ENCODE assay signal across 8 mouse cellular contexts in genomic region chr8:84147324-84147766, GRCm38 (mm10). TPM values are rescaled to one million over a fixed set of nuclear protein-coding genes. Genes with fewer than 3 reads are reported as not detected.
DNase-seq lines count a peak whose midpoint lies in the region; ATAC-seq and TF ChIP-seq lines count a peak whose summit lies in the region.

No protein-coding gene starts in this region.

- peak overlapping the region; percentile 69 for H3K4me3 ChIP-seq in heart, postnatal 0 days (ENCODE audit: low read depth, low read length)
- H3K4me3 ChIP-seq in cortical plate, adult 2 months (ENCODE audit: insufficient read depth, low read length): peak overlapping the region; percentile 59
- H3K4me3 ChIP-seq in liver, postnatal 0 days (ENCODE audit: low read depth, low read length): peak overlapping the region; percentile 83
- peak overlapping the region; percentile 63 for H3K4me3 ChIP-seq in neural tube, embryonic 15.5 days (replicated peaks)

- H3K4me1 ChIP-seq in heart, postnatal 0 days (ENCODE audit: control insufficient read depth, insufficient read depth): peaks cover 17% of the 10 kb centered on the region
- H3K4me1 ChIP-seq in cortical plate, adult 2 months (ENCODE audit: control insufficient read depth, insufficient read depth, low read length): peaks cover 5% of the 10 kb centered on the region
- H3K4me1 ChIP-seq in liver, postnatal 0 days (ENCODE audit: insufficient read depth): peaks cover 22% of the 10 kb centered on the region
- peaks cover 28% of the 10 kb centered on the region for H3K4me1 ChIP-seq in neural tube, embryonic 15.5 days

- WGBS in heart, postnatal 0 days: 8% methylated on average over 14 of the region's 14 CpGs
- 5% methylated on average over 14 of the region's 14 CpGs for WGBS in liver, postnatal 0 days (ENCODE audit: insufficient replicate concordance)
- WGBS in neural tube, embryonic 15.5 days: 13% methylated on average over 14 of the region's 14 CpGs

- no peak overlapping the region for H3K27ac ChIP-seq in heart, postnatal 0 days (ENCODE audit: low read depth)
- no peak overlapping the region for H3K27ac ChIP-seq in cortical plate, adult 2 months (ENCODE audit: insufficient read depth, low read length)
- H3K27ac ChIP-seq in liver, postnatal 0 days (ENCODE audit: low read depth): no peak overlapping the region
- H3K27ac ChIP-seq in neural tube, embryonic 15.5 days (replicated peaks): peak overlapping the region; percentile 67; the same call in 1 of the 2 replicates

- TF ChIP-seq POLR2A in cortical plate, adult 2 months (IDR thresholded peaks at IDR 0.05; ENCODE audit: extremely low read depth, insufficient read depth, low read length): no peak

- peaks cover 17% of the 10 kb centered on the region for H3K36me3 ChIP-seq in heart, postnatal 0 days (replicated peaks; ENCODE audit: control insufficient read depth, insufficient read depth, low read length)
- peaks cover 22% of the 10 kb centered on the region for H3K36me3 ChIP-seq in liver, postnatal 0 days (replicated peaks; ENCODE audit: insufficient read depth, low read length)
- peaks cover 30% of the 10 kb centered on the region for H3K36me3 ChIP-seq in neural tube, embryonic 15.5 days

- no peak for TF ChIP-seq EP300 in heart, postnatal 0 days (IDR thresholded peaks at IDR 0.05; ENCODE audit: low read depth)
- no peak for TF ChIP-seq EP300 in liver, postnatal 0 days (IDR thresholded peaks at IDR 0.05; ENCODE audit: low read depth)

- H3K4me2 ChIP-seq in heart, postnatal 0 days (ENCODE audit: low read depth, low read length): peak overlapping the region; percentile 94
- H3K4me2 ChIP-seq in liver, postnatal 0 days (ENCODE audit: low read depth, low read length): peak overlapping the region; percentile 97
- H3K4me2 ChIP-seq in neural tube, embryonic 15.5 days: peak overlapping the region; percentile 89

- ATAC-seq in heart, postnatal 0 days (ENCODE audit: insufficient read depth, low read depth): peak; percentile 22; the same call in 1 of the 2 replicates
- peak; percentile 10 for ATAC-seq in inflammation-experienced regulatory T-cells, adult 6 months
- peak; percentile 55 for ATAC-seq in liver, postnatal 0 days
- ATAC-seq in neural tube, embryonic 15.5 days (ENCODE audit: low FRiP score): peak; percentile 75

- no peak for DNase-seq in heart, postnatal 0 days (ENCODE audit: low spot score)
- DNase-seq in heart, adult 18-20 months: no peak
- peak; percentile 49 for DNase-seq in liver, postnatal 0 days
- no peak for DNase-seq in adrenal gland, adult 8-10 months
- no peak for DNase-seq in adrenal gland, postnatal 25 days

- H3K9me3 ChIP-seq in heart, postnatal 0 days (replicated peaks; ENCODE audit: control insufficient read depth, low read length): no peaks in the 10 kb centered on the region
- H3K9me3 ChIP-seq in liver, postnatal 0 days (ENCODE audit: low read length): no peaks in the 10 kb centered on the region
- no peaks in the 10 kb centered on the region for H3K9me3 ChIP-seq in neural tube, embryonic 15.5 days (replicated peaks)

- H3K9ac ChIP-seq in heart, postnatal 0 days (replicated peaks; ENCODE audit: low read depth, low read length): peak overlapping the region; percentile 71
- H3K9ac ChIP-seq in liver, postnatal 0 days (replicated peaks): peak overlapping the region; percentile 83
- H3K9ac ChIP-seq in neural tube, embryonic 15.5 days (replicated peaks): peak overlapping the region; percentile 92

- no peaks in the 10 kb centered on the region for H3K27me3 ChIP-seq in heart, postnatal 0 days (ENCODE audit: control insufficient read depth, insufficient read depth, low read length)
- H3K27me3 ChIP-seq in liver, postnatal 0 days (ENCODE audit: insufficient read depth, low read length): no peaks in the 10 kb centered on the region
- no peaks in the 10 kb centered on the region for H3K27me3 ChIP-seq in neural tube, embryonic 15.5 days (replicated peaks)

- TF ChIP-seq CTCF in heart, postnatal 0 days (IDR thresholded peaks at IDR 0.05; ENCODE audit: low read depth): no peak
- no peak for TF ChIP-seq CTCF in cortical plate, adult 2 months (IDR thresholded peaks at IDR 0.05; ENCODE audit: extremely low read depth, insufficient read depth, low read length)
- TF ChIP-seq CTCF in liver, postnatal 0 days (IDR thresholded peaks at IDR 0.05; ENCODE audit: low read depth): no peak

RNA-seq across cellular contexts. Expression of gene Cc2d1a, which starts 0.4 kb away (rescaled TPM):
- total RNA-seq in heart, postnatal 0 days (2014; rRNA removed; ENCODE audit: low replicate concordance): 13.1 and 17.1 TPM in 2 replicates
- 8.4 and 10.2 TPM in 2 replicates for polyA plus RNA-seq in heart, postnatal 0 days (2015; fragmentation: Nextera tagmentation; extraction: Ambion mirVana)
- 10 to 100 TPM; 10.9 to 13.0 TPM for total RNA-seq in heart, adult 18-20 months (2021)
- 38.0 and 42.3 TPM in 2 replicates for polyA plus RNA-seq in cortical plate, adult 2 months (2012; rRNA removed)
- polyA plus RNA-seq in inflammation-experienced regulatory T-cells, adult 6 months (2017; shearing (Covaris generic)): 10 to 100 TPM; 13.9 to 24.2 (median 21.3) TPM
- polyA plus RNA-seq in liver, postnatal 0 days (2015; fragmentation: Nextera tagmentation; extraction: Ambion mirVana): 4.4 and 4.5 TPM in 2 replicates
- 41.3 and 43.7 TPM in 2 replicates for polyA plus RNA-seq in neural tube, embryonic 15.5 days (2015; fragmentation: Nextera tagmentation; extraction: Ambion mirVana)
- total RNA-seq in adrenal gland, adult 8-10 months (2022): 10 to 100 TPM; 33.9 to 51.2 (median 40.3) TPM
- 31.4 and 34.9 TPM in 2 replicates for total RNA-seq in adrenal gland, postnatal 25 days (2021)

RNA-seq across cellular contexts. Expression of gene 4930432K21Rik, which starts 0.5 kb away (rescaled TPM):
- total RNA-seq in heart, postnatal 0 days (2014; rRNA removed; ENCODE audit: low replicate concordance): 0.43 TPM in 1 of 2 replicates, not detected in the other
- polyA plus RNA-seq in heart, postnatal 0 days (2015; fragmentation: Nextera tagmentation; extraction: Ambion mirVana): 0.34 and 0.48 TPM in 2 replicates
- total RNA-seq in heart, adult 18-20 months (2021): under 1 TPM; 0.35 to 0.59 TPM
- polyA plus RNA-seq in cortical plate, adult 2 months (2012; rRNA removed): 2.7 and 3.0 TPM in 2 replicates
- 1 to 10 TPM in 2 of 3 experiments, not detected in 1; 1.5 to 1.6 TPM for polyA plus RNA-seq in inflammation-experienced regulatory T-cells, adult 6 months (2017; shearing (Covaris generic))
- polyA plus RNA-seq in liver, postnatal 0 days (2015; fragmentation: Nextera tagmentation; extraction: Ambion mirVana): 0.24 and 0.29 TPM in 2 replicates
- polyA plus RNA-seq in neural tube, embryonic 15.5 days (2015; fragmentation: Nextera tagmentation; extraction: Ambion mirVana): 2.0 and 2.6 TPM in 2 replicates
- under 1 TPM; 0.38 to 0.81 (median 0.40) TPM for total RNA-seq in adrenal gland, adult 8-10 months (2022)
- total RNA-seq in adrenal gland, postnatal 25 days (2021): 0.73 and 1.4 TPM in 2 replicates

RNA-seq across cellular contexts. Expression of gene Podnl1, which starts 21.6 kb away (rescaled TPM):
- not detected in 2 replicates for total RNA-seq in heart, postnatal 0 days (2014; rRNA removed; ENCODE audit: low replicate concordance)
- polyA plus RNA-seq in heart, postnatal 0 days (2015; fragmentation: Nextera tagmentation; extraction: Ambion mirVana): 0.04 TPM in 2 replicates
- total RNA-seq in heart, adult 18-20 months (2021): under 1 TPM in 1 of 2 experiments, not detected in 1; 0.10 TPM
- polyA plus RNA-seq in cortical plate, adult 2 months (2012; rRNA removed): not detected in 2 replicates
- 10 to 100 TPM in 1 of 3 experiments, 1 to 10 TPM in 2; 8.5 to 32.9 (median 8.7) TPM for polyA plus RNA-seq in inflammation-experienced regulatory T-cells, adult 6 months (2017; shearing (Covaris generic))
- polyA plus RNA-seq in liver, postnatal 0 days (2015; fragmentation: Nextera tagmentation; extraction: Ambion mirVana): not detected in 2 replicates
- polyA plus RNA-seq in neural tube, embryonic 15.5 days (2015; fragmentation: Nextera tagmentation; extraction: Ambion mirVana): 0.47 and 0.49 TPM in 2 replicates
- under 1 TPM; 0.10 to 0.86 (median 0.34) TPM for total RNA-seq in adrenal gland, adult 8-10 months (2022)
- 0.62 and 1.0 TPM in 2 replicates for total RNA-seq in adrenal gland, postnatal 25 days (2021)

RNA-seq across cellular contexts. Expression of gene Nanos3, which starts 37.7 kb away (rescaled TPM):
- total RNA-seq in heart, postnatal 0 days (2014; rRNA removed; ENCODE audit: low replicate concordance): 1.4 TPM in 1 of 2 replicates, not detected in the other
- 4.6 and 6.0 TPM in 2 replicates for polyA plus RNA-seq in heart, postnatal 0 days (2015; fragmentation: Nextera tagmentation; extraction: Ambion mirVana)
- 1 to 10 TPM in 1 of 2 experiments, not detected in 1; 1.2 TPM for total RNA-seq in heart, adult 18-20 months (2021)
- 1.8 and 3.6 TPM in 2 replicates for polyA plus RNA-seq in cortical plate, adult 2 months (2012; rRNA removed)
- not detected for polyA plus RNA-seq in inflammation-experienced regulatory T-cells, adult 6 months (2017; shearing (Covaris generic))
- polyA plus RNA-seq in liver, postnatal 0 days (2015; fragmentation: Nextera tagmentation; extraction: Ambion mirVana): 0.34 and 0.79 TPM in 2 replicates
- polyA plus RNA-seq in neural tube, embryonic 15.5 days (2015; fragmentation: Nextera tagmentation; extraction: Ambion mirVana): 7.4 and 11.9 TPM in 2 replicates
- 1 to 10 TPM in 2 of 4 experiments, under 1 TPM in 2; 0.75 to 2.9 (median 1.2) TPM for total RNA-seq in adrenal gland, adult 8-10 months (2022)
- total RNA-seq in adrenal gland, postnatal 25 days (2021): 1.3 TPM in 1 of 2 replicates, not detected in the other

RNA-seq across cellular contexts. Expression of gene Dcaf15, which starts 42.8 kb away (rescaled TPM):
- 16.1 and 29.3 TPM in 2 replicates for total RNA-seq in heart, postnatal 0 days (2014; rRNA removed; ENCODE audit: low replicate concordance)
- 2.9 and 3.3 TPM in 2 replicates for polyA plus RNA-seq in heart, postnatal 0 days (2015; fragmentation: Nextera tagmentation; extraction: Ambion mirVana)
- 1 to 10 TPM; 7.2 to 7.3 TPM for total RNA-seq in heart, adult 18-20 months (2021)
- polyA plus RNA-seq in cortical plate, adult 2 months (2012; rRNA removed): 29.9 and 33.2 TPM in 2 replicates
- polyA plus RNA-seq in inflammation-experienced regulatory T-cells, adult 6 months (2017; shearing (Covaris generic)): 10 to 100 TPM; 16.6 to 20.0 (median 18.6) TPM
- polyA plus RNA-seq in liver, postnatal 0 days (2015; fragmentation: Nextera tagmentation; extraction: Ambion mirVana): 2.3 and 2.8 TPM in 2 replicates
- 18.5 and 21.6 TPM in 2 replicates for polyA plus RNA-seq in neural tube, embryonic 15.5 days (2015; fragmentation: Nextera tagmentation; extraction: Ambion mirVana)
- total RNA-seq in adrenal gland, adult 8-10 months (2022): 10 to 100 TPM; 18.3 to 27.1 (median 23.8) TPM
- 21.2 and 24.5 TPM in 2 replicates for total RNA-seq in adrenal gland, postnatal 25 days (2021)

Comparison
In these comparisons a context has a peak if more than half of its experiments do, and no peak if none do; other contexts are left out.
1. ATAC-seq: peak in every context shown above with its lines; median percentile 75 in neural tube, embryonic 15.5 days; 55 in liver, postnatal 0 days; 22 in heart, postnatal 0 days; 10 in inflammation-experienced regulatory T-cells, adult 6 months.